ENCODE assay signal across 13 mouse cellular contexts in the genomic region with DNA sequence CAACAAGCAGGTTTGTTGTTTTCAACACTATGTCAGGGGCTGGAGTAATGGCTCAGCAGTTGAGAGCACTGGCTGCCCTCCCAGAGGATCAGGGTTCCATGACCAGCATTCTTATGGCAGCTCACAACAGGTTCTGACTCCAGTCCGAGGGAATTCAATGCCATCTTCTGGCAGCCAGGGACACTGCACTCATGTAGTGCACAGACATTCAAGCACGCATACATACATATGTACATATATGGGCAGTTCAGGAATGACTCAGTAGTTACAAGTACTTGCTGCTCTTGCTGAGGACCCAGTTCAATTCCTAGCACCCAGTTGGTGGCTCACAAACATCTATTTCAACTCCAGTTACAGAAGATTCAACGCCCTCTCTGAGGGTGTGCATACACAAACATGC. TPM values are rescaled to one million over a fixed set of nuclear protein-coding genes. Genes with fewer than 3 reads are reported as not detected.
A peak's percentile ranks its signal among the peaks of the same experiment; 100 is the strongest.
DNase-seq lines count a peak whose midpoint lies in the region; ATAC-seq and TF ChIP-seq lines count a peak whose summit lies in the region.
"Had no signal": no experiment of that assay in that cellular context is flagged by ENCODE, and none has a peak within 500 bp of the region (broad histone marks: within the 10 kb centered on the region; RNA-seq: fewer than 3 reads in every experiment).

No protein-coding gene starts in this region.

- peak; percentile 58 for TF ChIP-seq CTCF in intestine, postnatal 0 days (IDR thresholded peaks at IDR 0.05; ENCODE audit: low read depth)
- no peak for TF ChIP-seq CTCF in thymus, adult 2 months (IDR thresholded peaks at IDR 0.05; ENCODE audit: borderline replicate concordance, control insufficient read depth, extremely low read depth, insufficient read depth, low read length, poor library complexity)
- TF ChIP-seq CTCF in stomach, postnatal 0 days (IDR thresholded peaks at IDR 0.05; ENCODE audit: low read depth), result peak; percentile 53

- peak; percentile 21 for DNase-seq in thymus, adult 2 months
- DNase-seq in thymus, adult 18-20 months, result no peak
- DNase-seq in induced T-regulatory cell, adult 2 months (ENCODE audit: low read depth), result peak; percentile 71
- DNase-seq in stomach, postnatal 0 days (ENCODE audit: low spot score), result no peak
- DNase-seq: heart, postnatal 4 days; right cerebral cortex, postnatal 25 days; thymus, postnatal 14 days had no signal

- no peak for ATAC-seq in intestine, postnatal 0 days
- no peak for ATAC-seq in intestine, embryonic 15.5 days
- ATAC-seq in stomach, postnatal 0 days (ENCODE audit: low FRiP score, low TSS enrichment), result peak; percentile 47; the same call in 1 of the 2 replicates
- ATAC-seq in midbrain, embryonic 16.5 days, result no peak
- ATAC-seq in neural tube, embryonic 15.5 days (ENCODE audit: low FRiP score), result no peak

- H3K4me1 ChIP-seq in intestine, postnatal 0 days (replicated peaks; ENCODE audit: control insufficient read depth, insufficient read depth, low read length), result 0 out of 2 replicates have a peak, but pooled peaks cover 2% of the 10 kb centered on the region
- H3K4me1 ChIP-seq in intestine, embryonic 15.5 days (replicated peaks), result peaks cover 12% of the 10 kb centered on the region; the same call in 1 of the 2 replicates
- peaks cover 20% of the 10 kb centered on the region for H3K4me1 ChIP-seq in thymus, adult 2 months (replicated peaks; ENCODE audit: control insufficient read depth, insufficient read depth, low read length)
- peaks cover 3% of the 10 kb centered on the region; the same call in 1 of the 2 replicates for H3K4me1 ChIP-seq in stomach, postnatal 0 days (replicated peaks; ENCODE audit: control insufficient read depth, insufficient read depth)
- peaks cover 11% of the 10 kb centered on the region for H3K4me1 ChIP-seq in midbrain, embryonic 16.5 days (ENCODE audit: control insufficient read depth, insufficient read depth, low read length)
- peaks cover 17% of the 10 kb centered on the region for H3K4me1 ChIP-seq in neural tube, embryonic 15.5 days

- no peak overlapping the region for H3K27ac ChIP-seq in intestine, postnatal 0 days (ENCODE audit: low read depth, low read length)
- H3K27ac ChIP-seq in intestine, embryonic 15.5 days, result no peak overlapping the region
- no peak overlapping the region for H3K27ac ChIP-seq in thymus, adult 2 months (ENCODE audit: control insufficient read depth, insufficient read depth, low read length)
- H3K27ac ChIP-seq in stomach, postnatal 0 days (replicated peaks), result no peak overlapping the region
- no peak overlapping the region for H3K27ac ChIP-seq in midbrain, embryonic 16.5 days (ENCODE audit: low read length)
- no peak overlapping the region for H3K27ac ChIP-seq in neural tube, embryonic 15.5 days (replicated peaks)
- H3K27ac ChIP-seq: embryonic facial prominence, embryonic 15.5 days; limb, embryonic 10.5 days had no signal

- H3K4me3 ChIP-seq in intestine, postnatal 0 days (ENCODE audit: low read depth, low read length), result no peak overlapping the region
- no peak overlapping the region for H3K4me3 ChIP-seq in intestine, embryonic 15.5 days (replicated peaks)
- H3K4me3 ChIP-seq in thymus, adult 2 months (ENCODE audit: control insufficient read depth, insufficient read depth, low read length), result no peak overlapping the region
- no peak overlapping the region for H3K4me3 ChIP-seq in stomach, postnatal 0 days (ENCODE audit: low read depth, low read length)
- H3K4me3 ChIP-seq in midbrain, embryonic 16.5 days (ENCODE audit: low read depth, low read length), result no peak overlapping the region
- no peak overlapping the region for H3K4me3 ChIP-seq in neural tube, embryonic 15.5 days (replicated peaks)
- H3K4me3 ChIP-seq: embryonic facial prominence, embryonic 15.5 days; limb, embryonic 10.5 days had no signal

- H3K9ac ChIP-seq in intestine, postnatal 0 days (ENCODE audit: low read depth, low read length), result no peak overlapping the region
- H3K9ac ChIP-seq in intestine, embryonic 15.5 days, result no peak overlapping the region
- no peak overlapping the region for H3K9ac ChIP-seq in stomach, postnatal 0 days (ENCODE audit: low read length)
- H3K9ac ChIP-seq in midbrain, embryonic 16.5 days (ENCODE audit: low read depth, low read length), result no peak overlapping the region
- H3K9ac ChIP-seq in neural tube, embryonic 15.5 days (replicated peaks), result no peak overlapping the region
- H3K9ac ChIP-seq: embryonic facial prominence, embryonic 15.5 days had no signal

- TF ChIP-seq EP300 in stomach, postnatal 0 days (optimal IDR thresholded peaks at IDR 0.05), result no peak

- no peak for TF ChIP-seq POLR2A in thymus, adult 2 months (IDR thresholded peaks at IDR 0.05; ENCODE audit: control insufficient read depth, extremely low read depth, insufficient read depth, low read length, poor library complexity)

- H3K4me2 ChIP-seq in intestine, postnatal 0 days (replicated peaks; ENCODE audit: low read depth), result no peak overlapping the region
- H3K4me2 ChIP-seq in intestine, embryonic 15.5 days (replicated peaks), result no peak overlapping the region
- no peak overlapping the region for H3K4me2 ChIP-seq in stomach, postnatal 0 days (replicated peaks; ENCODE audit: low read depth)
- H3K4me2 ChIP-seq in midbrain, embryonic 16.5 days (ENCODE audit: low read length), result no peak overlapping the region
- H3K4me2 ChIP-seq in neural tube, embryonic 15.5 days, result no peak overlapping the region
- H3K4me2 ChIP-seq: embryonic facial prominence, embryonic 15.5 days had no signal

- WGBS in intestine, postnatal 0 days, result 94% methylated on average over 3 of the region's 3 CpGs
- 91% methylated on average over 3 of the region's 3 CpGs for WGBS in intestine, embryonic 15.5 days
- WGBS in thymus, adult 2 months, result 94% methylated on average over 3 of the region's 3 CpGs
- 86% methylated on average over 3 of the region's 3 CpGs for WGBS in stomach, postnatal 0 days
- 93% methylated on average over 3 of the region's 3 CpGs for WGBS in midbrain, embryonic 16.5 days
- 93% methylated on average over 3 of the region's 3 CpGs for WGBS in neural tube, embryonic 15.5 days

- no peaks in the 10 kb centered on the region for H3K36me3 ChIP-seq in intestine, postnatal 0 days (ENCODE audit: control insufficient read depth, insufficient read depth)
- H3K36me3 ChIP-seq in intestine, embryonic 15.5 days, result no peaks in the 10 kb centered on the region
- H3K36me3 ChIP-seq in thymus, adult 2 months (ENCODE audit: control insufficient read depth, insufficient read depth, low read length), result no peaks in the 10 kb centered on the region
- H3K36me3 ChIP-seq in stomach, postnatal 0 days (ENCODE audit: control insufficient read depth, insufficient read depth, low read length), result no peaks in the 10 kb centered on the region
- H3K36me3 ChIP-seq in midbrain, embryonic 16.5 days (ENCODE audit: control insufficient read depth, insufficient read depth, low read length), result no peaks in the 10 kb centered on the region
- no peaks in the 10 kb centered on the region for H3K36me3 ChIP-seq in neural tube, embryonic 15.5 days
- H3K36me3 ChIP-seq: embryonic facial prominence, embryonic 15.5 days had no signal

- H3K9me3 ChIP-seq in intestine, postnatal 0 days (ENCODE audit: control insufficient read depth), result no peaks in the 10 kb centered on the region
- H3K9me3 ChIP-seq in intestine, embryonic 15.5 days, result no peaks in the 10 kb centered on the region
- no peaks in the 10 kb centered on the region for H3K9me3 ChIP-seq in stomach, postnatal 0 days (ENCODE audit: control insufficient read depth, low read length)
- H3K9me3 ChIP-seq in midbrain, embryonic 16.5 days (replicated peaks; ENCODE audit: control insufficient read depth, low read length, poor library complexity, severe bottlenecking), result no peaks in the 10 kb centered on the region
- H3K9me3 ChIP-seq in neural tube, embryonic 15.5 days (replicated peaks), result no peaks in the 10 kb centered on the region
- H3K9me3 ChIP-seq: embryonic facial prominence, embryonic 15.5 days; limb, embryonic 10.5 days had no signal

- H3K27me3 ChIP-seq in intestine, postnatal 0 days (replicated peaks; ENCODE audit: control insufficient read depth, insufficient read depth, low read length), result no peaks in the 10 kb centered on the region
- H3K27me3 ChIP-seq in intestine, embryonic 15.5 days (replicated peaks), result no peaks in the 10 kb centered on the region
- no peaks in the 10 kb centered on the region for H3K27me3 ChIP-seq in thymus, adult 2 months (ENCODE audit: control insufficient read depth, insufficient read depth, low read length)
- no peaks in the 10 kb centered on the region for H3K27me3 ChIP-seq in stomach, postnatal 0 days (ENCODE audit: control insufficient read depth, insufficient read depth, low read length)
- no peaks in the 10 kb centered on the region for H3K27me3 ChIP-seq in midbrain, embryonic 16.5 days (ENCODE audit: control insufficient read depth, insufficient read depth, low read depth, low read length)
- H3K27me3 ChIP-seq in neural tube, embryonic 15.5 days (replicated peaks), result no peaks in the 10 kb centered on the region
- H3K27me3 ChIP-seq: embryonic facial prominence, embryonic 15.5 days had no signal

RNA-seq across cellular contexts. Expression of gene Rap1b, which starts 6.9 kb away (rescaled TPM):
- polyA plus RNA-seq in intestine, postnatal 0 days (2015; fragmentation: Nextera tagmentation; extraction: Ambion mirVana), result 132 and 134 TPM in 2 replicates
- 169 and 180 TPM in 2 replicates for polyA plus RNA-seq in intestine, embryonic 15.5 days (2015; fragmentation: Nextera tagmentation; extraction: Ambion mirVana)
- 59.8 and 60.9 TPM in 2 replicates for polyA plus RNA-seq in thymus, adult 2 months (2012; rRNA removed)
- 130 and 132 TPM in 2 replicates for polyA plus RNA-seq in stomach, postnatal 0 days (2015; fragmentation: Nextera tagmentation; extraction: Ambion mirVana)
- 171 and 179 TPM in 2 replicates for polyA plus RNA-seq in midbrain, embryonic 16.5 days (2015; fragmentation: Nextera tagmentation; extraction: Ambion mirVana)
- 165 and 174 TPM in 2 replicates for polyA plus RNA-seq in neural tube, embryonic 15.5 days (2015; fragmentation: Nextera tagmentation; extraction: Ambion mirVana)

RNA-seq across cellular contexts. Expression of gene Nup107, which starts 46.4 kb away (rescaled TPM):
- polyA plus RNA-seq in intestine, postnatal 0 days (2015; fragmentation: Nextera tagmentation; extraction: Ambion mirVana), result 13.5 and 16.2 TPM in 2 replicates
- polyA plus RNA-seq in intestine, embryonic 15.5 days (2015; fragmentation: Nextera tagmentation; extraction: Ambion mirVana), result 58.8 and 60.8 TPM in 2 replicates
- 21.4 and 26.1 TPM in 2 replicates for polyA plus RNA-seq in thymus, adult 2 months (2012; rRNA removed)
- 14.4 and 16.5 TPM in 2 replicates for polyA plus RNA-seq in stomach, postnatal 0 days (2015; fragmentation: Nextera tagmentation; extraction: Ambion mirVana)
- polyA plus RNA-seq in midbrain, embryonic 16.5 days (2015; fragmentation: Nextera tagmentation; extraction: Ambion mirVana), result 29.4 and 34.9 TPM in 2 replicates
- polyA plus RNA-seq in neural tube, embryonic 15.5 days (2015; fragmentation: Nextera tagmentation; extraction: Ambion mirVana), result 28.2 and 34.6 TPM in 2 replicates

Comparison
In these comparisons a context has a peak if more than half of its experiments do, and no peak if none do; other contexts are left out.
1. DNase-seq: peak in thymus, adult 2 months (single experiment) and induced T-regulatory cell, adult 2 months (single experiment); none in thymus, adult 18-20 months (0 of 2) and stomach, postnatal 0 days (single experiment).